Mouse (Mus musculus) layer of hippocampus, adult 9-10 months (tissue): Measurements from ENCODE around the gene Ap2s1.

Experiments
- DNase-seq: peaks from one replicate; pipeline ENCODE4 v3.0.0; 2022; ENCODE audit warnings: low spot score

Ap2s1 gene

GRCm38 (mm10) chr7:16755362-16756017, 17.3 kb downstream of the Ap2s1 start:
- DNase-seq = no peak

- DNase-seq = no peak
Measured at GRCm38 (mm10) chr7:16758872-16759574, 20.8 kb downstream of the Ap2s1 start.

- no peak for DNase-seq
Measured at GRCm38 (mm10) chr7:16760292-16760691, 22.1 kb downstream of the Ap2s1 start.

GRCm38 (mm10) chr7:16761005-16761481, 22.8 kb downstream of the Ap2s1 start:
- no peak for DNase-seq

GRCm38 (mm10) chr7:16761630-16762029, 23.4 kb downstream of the Ap2s1 start:
- DNase-seq = no peak

- no peak for DNase-seq
Measured at GRCm38 (mm10) chr7:16763463-16764218, 25.4 kb downstream of the Ap2s1 start.

GRCm38 (mm10) chr7:16766443-16766842, 28.2 kb downstream of the Ap2s1 start:
- no peak for DNase-seq

GRCm38 (mm10) chr7:16775888-16776287, 37.7 kb downstream of the Ap2s1 start:
- DNase-seq = no peak

- no peak for DNase-seq
Measured at GRCm38 (mm10) chr7:16780076-16780475, 41.9 kb downstream of the Ap2s1 start.

- DNase-seq = peak; percentile 44
Measured at GRCm38 (mm10) chr7:16780825-16781554, 42.8 kb downstream of the Ap2s1 start, which contains the start of gene Slc1a5. Gene Slc1a5, plus strand, starts transcription at chr7:16781340.

- DNase-seq = no peak
Measured at GRCm38 (mm10) chr7:16781555-16781815, 43.3 kb downstream of the Ap2s1 start.

GRCm38 (mm10) chr7:16781816-16782554, 43.8 kb downstream of the Ap2s1 start:
- no peak for DNase-seq

GRCm38 (mm10) chr7:16782555-16783125, 44.4 kb downstream of the Ap2s1 start:
- no peak for DNase-seq

- no peak for DNase-seq
Measured at GRCm38 (mm10) chr7:16783224-16783688, 45.0 kb downstream of the Ap2s1 start.

GRCm38 (mm10) chr7:16783758-16784415, 45.7 kb downstream of the Ap2s1 start:
- DNase-seq = no peak

GRCm38 (mm10) chr7:16784498-16784976, 46.3 kb downstream of the Ap2s1 start:
- DNase-seq = no peak

GRCm38 (mm10) chr7:16785541-16786083, 47.4 kb downstream of the Ap2s1 start:
- DNase-seq = no peak

GRCm38 (mm10) chr7:16792316-16792715, 54.1 kb downstream of the Ap2s1 start:
- DNase-seq = no peak

- DNase-seq = no peak
Measured at GRCm38 (mm10) chr7:16793010-16793725, 55.0 kb downstream of the Ap2s1 start.
